Mouse (Mus musculus): ENCODE data around the gene Sumo3.

GRCm38 (mm10) chr10:77615647-77616046 lies 9.8 kb downstream of the Sumo3 start:
- TF ChIP-seq CTCF (IDR thresholded peaks at IDR 0.05; ENCODE audit: borderline replicate concordance, insufficient read depth, low read depth, low read length) (no peak), POLR2A (IDR thresholded peaks at IDR 0.05; ENCODE audit: borderline replicate concordance, insufficient read depth, low read length) (no peak)

Measured in cerebellum, adult 2 months (tissue).